Mouse (Mus musculus) Patski (cell line): Measurements from ENCODE around the gene Cdip1. TPM values are rescaled to one million over a fixed set of nuclear protein-coding genes. Genes with fewer than 3 reads are reported as not detected.
"Not testable (repeated sequence)": the region's sequence is repeated elsewhere in the genome, so short reads cannot be mapped to it uniquely, and the experiment has no call there.

Source experiments
- ATAC-seq: fragments of 100-300 bp; one replicate; pipeline ENCODE4 v1.8.0; 2021
- CTCF ChIA-PET: fragments of 350-600 bp; sonication (Branson Sonifier 250); formaldehyde crosslinking; loops from one replicate; lab custom pipeline; 2022; ENCODE audit warnings: inconsistent platforms; lab: Charles Lee
- POLR2A ChIA-PET: fragments of 350-600 bp; sonication (Branson Sonifier 250); formaldehyde crosslinking; loops from one replicate; lab custom pipeline; 2022; ENCODE audit warnings: antibody characterized with exemption, inconsistent platforms; lab: Charles Lee
- DNase-seq: peaks from one replicate; pipeline ENCODE4 v3.0.0-alpha.2; 2011; ENCODE audit warnings: low read depth, low spot score
- H3K27me3 ChIP-seq: fragments of 371-371 bp; one replicate; pipeline ENCODE4 v1.5.1; 2021
- CTCF ChIP-seq: fragments of 100-300 bp; IDR thresholded peaks from one replicate; pipeline ENCODE4 v1.5.1; 2021
- in situ Hi-C: fragments of 300-500 bp; cut with MboI; formaldehyde crosslinking; loops from 3 replicates; pipeline ENCODE4 v1.11.1; 2018; ENCODE audit warnings: low pct_unique_long_range_greater_than_20kb, mixed read lengths
- polyA plus RNA-seq: library from polyadenylated mRNA; unstranded; gene quantifications from one replicate; pipeline ENCODE4 v1.2.3, GENCODE M21; 2021

The Cdip1 gene
- polyA plus RNA-seq: 43.9 TPM

DNA sequence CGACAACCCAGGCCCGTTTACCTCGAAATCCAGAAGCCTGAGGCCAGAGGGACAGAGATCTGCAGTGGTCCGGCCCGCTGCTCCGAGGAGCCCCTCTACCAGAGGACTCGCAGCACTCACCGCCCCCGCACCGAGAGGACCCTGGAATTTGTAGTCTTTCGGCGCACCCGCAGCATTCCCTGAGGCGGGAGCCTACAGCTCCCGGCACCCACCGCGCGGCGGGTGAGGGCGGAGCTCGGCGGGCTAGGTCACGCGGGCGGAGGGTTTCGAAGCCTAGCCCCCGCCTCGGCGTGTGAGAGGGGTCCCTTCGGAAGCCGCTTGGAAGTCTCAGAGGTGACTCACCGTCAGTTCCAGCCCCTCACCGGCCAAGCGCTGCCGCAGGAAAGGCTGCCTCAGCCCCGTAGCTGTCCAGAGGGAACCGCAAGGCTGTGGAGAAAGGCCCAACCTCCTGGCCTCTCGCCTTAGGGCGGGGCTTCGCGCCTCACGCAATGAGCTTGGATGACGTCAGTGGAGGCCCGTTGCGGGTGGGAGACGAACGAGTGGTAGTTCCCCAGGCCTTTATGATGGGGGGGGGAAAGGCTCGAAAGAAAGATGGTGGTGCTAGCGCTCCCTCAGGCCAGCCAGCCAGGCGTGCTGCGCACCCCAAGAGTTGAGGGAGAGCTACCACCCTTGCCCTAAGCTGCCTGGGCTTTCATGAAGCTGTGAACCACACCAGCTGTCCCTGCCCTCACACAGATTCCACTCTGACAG, at the start of gene Cdip1:
Gene Cdip1 (minus strand): TSS at position 483 of the 750 bp plus-strand sequence.
- ChIA-PET CTCF (interaction anchor here (0.7 to 2.4 kb wide), 6 partner anchors 10 to 160 kb away, joined by 3 to 12 read pairs (median 3); no protein-coding TSS in a partner anchor), POLR2A (interaction anchor here (1.1 to 1.3 kb wide), 2 partner anchors 21 to 26 kb away, joined by 3 to 5 read pairs; no protein-coding TSS in a partner anchor)
- in situ Hi-C loops: loop anchor here (5.0 kb wide), 1 partner anchor 73 kb away; the partner anchor contains the start of gene Nmral1
- ATAC-seq (peak; percentile 88), DNase-seq (peak; percentile 72)
- no peak for TF ChIP-seq CTCF
- H3K27me3 ChIP-seq: no peaks in the 10 kb centered on the region

DNA sequence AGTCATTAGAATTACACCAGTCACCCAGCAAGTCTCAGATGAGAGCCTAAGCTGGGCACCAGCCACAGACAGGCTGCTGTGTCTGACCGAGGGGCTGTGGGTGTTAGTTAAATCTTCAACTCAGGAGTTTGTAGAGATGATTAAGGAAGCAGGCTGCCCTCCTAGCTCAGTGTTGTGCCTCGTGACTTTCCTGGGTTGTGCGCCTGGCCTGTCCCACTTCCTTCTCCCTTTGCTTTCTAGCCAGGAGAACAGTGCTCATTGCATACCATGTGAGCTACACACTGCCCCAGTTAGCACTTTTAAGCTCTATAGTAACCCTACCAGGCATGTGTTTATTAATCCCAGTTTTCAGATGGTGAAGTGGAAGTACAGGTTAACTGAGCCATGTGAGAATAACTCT, 49.5 kb upstream of the Cdip1 start:
- POLR2A ChIA-PET: no interaction called here
- TF ChIP-seq CTCF: no peak
- ATAC-seq: no peak
- CTCF ChIA-PET: interaction anchor here (1.1 kb wide), 1 partner anchor 11 kb away, joined by 4 read pairs; no protein-coding TSS in a partner anchor
- H3K27me3 ChIP-seq: no peaks in the 10 kb centered on the region
- in situ Hi-C loops: no loop called here
- no peak for DNase-seq

DNA sequence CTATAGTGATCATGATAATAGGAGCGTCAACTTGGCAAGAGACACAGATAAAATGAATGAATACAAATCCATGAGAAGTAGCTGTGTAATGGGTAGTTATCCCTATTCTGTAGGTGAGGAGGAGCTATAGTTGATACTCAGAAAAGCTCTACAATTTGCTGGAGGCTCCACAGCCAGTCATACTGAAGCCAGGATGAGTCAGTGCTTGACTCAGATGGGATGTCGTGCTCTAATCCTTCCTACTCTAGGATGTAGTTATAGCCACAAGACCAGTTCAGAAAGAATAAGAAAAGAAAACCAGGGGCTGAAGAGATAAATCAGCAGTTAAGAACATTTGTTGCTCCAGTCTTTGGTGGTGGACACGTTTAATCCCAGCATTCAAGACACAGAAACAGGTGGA, 47.5 kb upstream of the Cdip1 start:
- CTCF ChIA-PET: no interaction called here
- in situ Hi-C loops: no loop called here
- H3K27me3 ChIP-seq: no peaks in the 10 kb centered on the region
- no peak for TF ChIP-seq CTCF
- POLR2A ChIA-PET: no interaction called here
- no peak for ATAC-seq
- no peak for DNase-seq

DNA sequence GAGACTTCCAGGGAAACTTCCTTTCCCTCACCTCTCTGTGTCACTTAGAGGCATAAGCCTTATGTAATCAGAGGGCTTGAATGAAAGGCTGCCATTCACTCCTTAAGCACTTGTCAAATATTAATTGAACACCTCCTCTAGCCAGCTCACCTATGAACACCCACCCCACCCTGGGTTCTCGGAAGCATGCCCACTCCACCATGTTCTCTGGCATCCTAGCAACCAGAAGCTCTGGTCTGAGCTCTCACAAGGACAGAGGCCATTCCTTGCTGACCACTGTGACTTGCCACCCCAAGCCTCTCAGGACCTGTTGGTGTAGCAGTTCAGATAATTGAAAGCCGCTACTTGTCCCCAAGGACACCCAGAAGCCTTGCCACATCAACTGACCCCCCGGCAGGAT, 45.1 kb upstream of the Cdip1 start, which contains the start of gene 4930562C15Rik:
Gene 4930562C15Rik (plus strand): TSS at position 226 of the 400 bp plus-strand sequence.
- no peaks in the 10 kb centered on the region for H3K27me3 ChIP-seq
- CTCF ChIA-PET: interaction anchor here (1.8 kb wide), 1 partner anchor 44 kb away, joined by 5 read pairs; no protein-coding TSS in a partner anchor
- in situ Hi-C loops: no loop called here
- POLR2A ChIA-PET: no interaction called here
- ATAC-seq (no peak), DNase-seq (no peak)
- no peak for TF ChIP-seq CTCF

DNA sequence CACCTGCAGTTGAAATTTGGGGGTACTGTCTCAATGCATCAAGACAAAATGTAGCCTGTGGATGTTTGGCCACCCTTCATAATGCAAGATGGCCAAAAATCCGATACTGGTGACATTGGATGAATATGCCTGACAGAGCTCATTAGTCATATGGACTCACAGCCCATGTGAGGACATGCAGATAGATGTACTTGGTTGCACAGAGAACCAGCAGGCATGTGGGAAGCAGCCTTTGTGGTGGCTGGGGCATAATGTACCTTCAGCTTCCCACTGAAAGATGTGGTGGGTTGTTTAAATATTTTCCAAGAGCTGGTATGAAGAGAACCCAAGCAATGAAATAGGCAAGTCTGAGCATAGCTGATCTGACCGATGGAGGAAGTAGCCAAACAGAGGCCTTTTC, 43.8 kb upstream of the Cdip1 start:
- TF ChIP-seq CTCF: no peak
- CTCF ChIA-PET: interaction anchor here (1.1 to 1.8 kb wide), 2 partner anchors 8 to 42 kb away, joined by 3 to 5 read pairs; no protein-coding TSS in a partner anchor
- no peaks in the 10 kb centered on the region for H3K27me3 ChIP-seq
- no peak for DNase-seq
- in situ Hi-C loops: no loop called here
- POLR2A ChIA-PET: no interaction called here
- ATAC-seq: no peak

DNA sequence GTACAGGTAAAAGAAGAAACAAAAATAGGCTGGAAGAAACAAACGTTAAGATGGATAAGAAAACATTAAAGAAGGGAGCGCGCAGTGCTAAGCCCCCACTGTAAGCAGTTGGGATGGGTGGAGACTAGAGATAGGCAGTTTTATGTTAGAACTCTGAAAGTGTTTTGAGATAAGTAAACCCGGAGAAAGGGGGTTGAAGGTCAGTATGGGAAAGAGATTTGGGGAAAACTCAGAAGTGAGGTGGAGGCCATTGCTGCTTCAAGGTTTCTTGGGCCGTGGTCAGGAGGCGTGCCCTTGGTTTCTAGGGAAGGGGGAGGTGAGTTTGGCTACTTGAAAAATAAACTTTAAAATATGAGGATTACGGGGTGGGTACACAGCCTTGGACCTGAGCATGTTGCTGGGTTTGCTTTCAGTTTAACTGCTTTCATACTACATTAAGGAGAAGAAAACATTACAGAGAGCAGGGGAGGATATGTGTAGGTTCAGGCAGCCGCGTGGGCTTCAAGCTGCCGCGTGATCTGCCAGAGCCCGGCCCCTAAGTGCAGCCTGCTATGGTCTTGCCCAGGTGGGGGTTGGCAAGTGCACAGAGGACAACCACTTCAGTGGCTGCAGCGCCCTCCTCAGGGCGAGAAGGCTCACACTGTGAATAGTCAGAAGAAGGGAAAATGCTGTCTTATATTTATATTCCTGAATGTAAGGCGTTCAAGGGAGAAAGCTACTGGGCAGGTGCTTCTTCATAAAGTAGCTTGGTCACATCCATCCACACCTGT, 41.7 kb upstream of the Cdip1 start:
- no peak for TF ChIP-seq CTCF
- POLR2A ChIA-PET: no interaction called here
- H3K27me3 ChIP-seq: no peaks in the 10 kb centered on the region
- CTCF ChIA-PET: interaction anchor here (1.0 kb wide), 1 partner anchor 11 kb away, joined by 5 read pairs; no protein-coding TSS in a partner anchor
- in situ Hi-C loops: no loop called here
- ATAC-seq (no peak), DNase-seq (no peak)

DNA sequence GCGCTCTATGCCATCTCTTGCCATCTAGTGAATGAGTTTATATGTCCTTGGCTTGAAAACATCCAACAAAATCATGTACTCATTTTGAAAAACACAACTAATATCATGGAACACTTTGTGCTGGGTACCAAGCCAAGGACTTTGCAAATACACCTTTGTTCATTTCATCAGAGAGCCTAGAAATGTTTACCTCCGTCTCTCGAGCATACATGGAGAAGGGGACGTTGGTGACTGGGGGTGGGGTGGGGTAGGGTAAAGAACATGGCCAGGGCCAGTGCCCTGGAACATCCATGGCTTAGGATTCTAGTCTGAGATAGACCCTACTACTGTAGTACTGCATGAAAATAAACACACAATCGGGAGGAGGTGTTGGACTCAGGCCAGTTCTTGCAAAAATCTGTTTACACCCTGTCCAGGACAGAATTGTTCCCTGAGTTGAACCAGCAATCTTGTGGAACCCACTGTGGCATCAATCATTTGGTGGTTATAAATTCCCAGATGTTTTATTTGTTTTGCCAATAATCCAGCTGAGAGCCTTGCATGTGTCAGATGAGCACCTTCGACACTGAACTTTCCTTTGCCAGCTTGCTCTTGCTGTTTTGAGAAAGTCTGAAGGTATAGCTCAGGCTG, 39.3 kb upstream of the Cdip1 start:
- in situ Hi-C loops: no loop called here
- no peak for TF ChIP-seq CTCF
- no peak for DNase-seq
- ChIA-PET CTCF (interaction anchor here (1.4 kb wide), 1 partner anchor 10 kb away, joined by 4 read pairs; no protein-coding TSS in a partner anchor), POLR2A (no interaction called here)
- H3K27me3 ChIP-seq: no peaks in the 10 kb centered on the region
- no peak for ATAC-seq

DNA sequence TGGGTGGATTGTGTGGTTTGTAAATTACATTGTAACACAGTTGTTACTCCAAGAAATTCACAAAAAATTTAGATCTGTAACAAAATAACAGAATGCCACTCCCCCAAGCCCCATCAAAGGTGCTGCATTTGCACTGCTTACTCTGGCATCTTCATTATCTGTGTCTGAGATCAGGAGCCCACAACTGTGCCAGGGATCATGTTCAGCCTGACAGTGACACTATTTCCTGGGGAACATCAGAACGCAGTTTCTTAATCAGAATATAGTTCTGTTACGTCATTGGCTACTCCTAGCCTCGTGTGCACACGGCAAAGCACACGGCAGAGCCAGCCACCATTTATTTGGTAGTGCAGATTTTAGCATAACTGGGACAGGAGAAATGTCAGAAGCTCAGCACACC, 37.5 kb upstream of the Cdip1 start:
- TF ChIP-seq CTCF: no peak
- in situ Hi-C loops: no loop called here
- no peaks in the 10 kb centered on the region for H3K27me3 ChIP-seq
- CTCF ChIA-PET: no interaction called here
- DNase-seq (no peak), ATAC-seq (no peak)
- POLR2A ChIA-PET: no interaction called here

DNA sequence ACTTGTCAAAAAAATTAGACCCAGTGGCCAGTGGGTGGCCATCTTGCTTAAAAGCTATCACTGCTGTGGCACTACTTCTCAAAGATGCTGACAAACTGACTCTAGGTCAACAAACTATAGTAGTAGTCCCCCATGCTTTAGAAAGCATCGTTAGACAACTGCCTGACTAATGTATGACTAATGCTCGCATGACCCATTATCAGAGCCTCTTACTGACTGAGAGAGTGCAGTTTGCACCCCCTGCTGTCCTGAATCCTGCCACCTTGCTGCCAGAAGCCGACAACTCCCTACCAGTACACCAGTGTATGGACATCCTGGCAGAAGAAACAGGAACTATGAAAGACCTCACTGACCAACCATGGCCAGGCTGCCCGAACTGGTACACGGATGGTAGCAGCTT, 34.4 kb upstream of the Cdip1 start:
- POLR2A ChIA-PET, H3K27me3 ChIP-seq, DNase-seq, in situ Hi-C loops, ATAC-seq: not testable (repeated sequence)
- CTCF ChIA-PET: interaction anchor here (1.1 kb wide), 1 partner anchor 9 kb away, joined by 3 read pairs; no protein-coding TSS in a partner anchor

DNA sequence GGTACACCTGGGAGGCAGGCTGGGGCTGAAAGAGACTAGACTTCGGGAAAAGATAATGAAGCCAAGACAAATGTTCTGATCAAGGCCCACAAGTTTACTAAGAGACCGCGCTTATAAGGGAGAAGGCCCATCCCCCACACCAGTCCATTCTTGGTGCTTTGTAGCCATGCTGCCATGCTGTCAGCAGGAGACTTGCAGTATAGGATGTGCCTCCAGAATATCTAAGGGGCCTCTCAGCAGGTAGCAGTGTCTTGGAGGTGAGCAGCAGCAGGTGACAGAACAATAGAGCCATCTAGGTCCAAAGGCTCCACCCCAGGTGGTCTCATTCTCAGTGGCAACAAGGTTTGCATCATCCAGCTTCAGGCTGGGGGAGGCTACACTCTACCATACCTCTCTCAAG, 28.3 kb upstream of the Cdip1 start:
- TF ChIP-seq CTCF: no peak
- in situ Hi-C loops: no loop called here
- DNase-seq (no peak), ATAC-seq (no peak)
- peaks cover 13% of the 10 kb centered on the region for H3K27me3 ChIP-seq
- POLR2A ChIA-PET: no interaction called here
- CTCF ChIA-PET: no interaction called here
